Mouse (Mus musculus) T-helper 1 cell (primary cell): ENCODE results near the gene Chl1.

Experiments
- in situ Hi-C: fragments of 300-600 bp; cut with MboI, MseI; formaldehyde crosslinking; loops from one replicate; pipeline ENCODE4 v1.15.1; 2025; ENCODE audit warnings: high pct_unique_total_duplicates

The Chl1 gene

DNA sequence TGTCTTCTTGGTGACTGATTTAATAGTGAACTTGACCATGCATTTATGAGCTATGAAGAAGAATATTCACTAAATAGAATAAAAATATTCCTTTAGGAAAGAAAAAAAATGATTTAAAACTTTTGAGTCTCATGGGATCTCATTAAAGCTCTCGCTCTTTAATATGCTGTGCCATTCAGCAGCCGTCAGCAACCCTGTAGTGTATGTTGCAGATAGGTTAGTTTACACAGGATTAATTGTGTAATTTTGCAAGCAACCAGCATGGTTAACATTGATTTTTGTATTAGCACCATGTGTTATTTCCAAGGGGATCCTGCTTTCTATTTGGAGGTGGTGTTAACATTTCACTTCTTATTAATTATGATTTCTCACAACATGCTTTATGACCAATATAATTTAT, 32.2 kb downstream of the Chl1 start:
- in situ Hi-C loops, result no loop called here

DNA sequence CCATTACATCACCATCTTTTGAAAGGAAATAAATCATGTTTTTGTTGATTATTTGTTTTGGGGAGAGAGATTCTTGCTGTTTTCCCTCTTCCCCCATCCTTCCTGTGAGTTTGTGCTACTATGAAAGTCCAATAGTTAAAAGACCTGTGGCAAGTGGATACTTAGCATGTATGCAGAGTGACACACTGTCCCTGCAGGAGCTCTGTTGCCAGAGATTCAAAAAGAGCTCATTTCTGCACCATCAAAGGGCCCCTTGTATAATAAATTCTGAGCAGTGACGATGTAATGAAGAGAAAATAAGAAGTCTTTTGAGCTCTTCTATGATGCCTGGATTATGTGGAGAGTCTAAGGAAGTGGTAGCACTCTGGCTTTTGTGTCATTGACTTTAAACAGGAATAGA, 33.4 kb downstream of the Chl1 start:
- in situ Hi-C loops, result no loop called here

DNA sequence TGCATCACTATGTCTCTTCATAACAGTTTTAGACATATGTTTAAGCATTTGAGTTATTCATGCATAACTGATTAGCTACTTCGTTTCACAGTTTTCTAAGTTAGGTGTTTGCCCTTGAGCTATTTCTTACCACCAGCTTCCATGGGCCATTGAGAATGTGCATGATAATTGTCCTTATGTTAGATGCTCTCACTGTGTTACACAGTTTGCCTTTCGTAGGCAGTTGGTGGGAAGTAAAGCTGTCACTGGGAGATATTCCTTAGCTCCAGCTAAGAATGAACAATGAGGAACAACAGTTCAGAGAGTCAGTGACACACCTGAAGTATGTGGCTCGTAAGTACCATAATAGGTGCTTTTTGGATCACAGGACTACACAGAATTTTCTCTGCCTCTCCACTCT, 35.9 kb downstream of the Chl1 start:
- in situ Hi-C loops, result no loop called here

DNA sequence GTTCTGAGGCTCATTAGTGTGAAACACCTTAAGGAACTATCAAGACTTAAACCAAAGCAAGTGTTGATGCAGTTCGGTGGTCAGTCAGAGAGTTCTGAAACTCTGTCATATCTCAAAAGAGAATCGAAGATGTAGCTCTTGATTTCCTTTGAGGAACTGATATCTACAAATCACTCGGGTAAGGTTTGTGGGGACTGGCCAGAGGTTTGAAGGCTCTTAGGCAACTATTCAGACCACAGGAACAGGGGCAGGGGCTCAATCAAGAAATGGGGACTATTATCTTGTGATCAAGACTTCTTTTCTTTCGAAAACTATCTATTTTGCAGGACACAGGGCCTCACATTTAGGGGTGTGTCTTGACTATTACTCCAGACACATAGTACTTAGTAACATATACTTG, 39.5 kb downstream of the Chl1 start:
- in situ Hi-C loops, result no loop called here

DNA sequence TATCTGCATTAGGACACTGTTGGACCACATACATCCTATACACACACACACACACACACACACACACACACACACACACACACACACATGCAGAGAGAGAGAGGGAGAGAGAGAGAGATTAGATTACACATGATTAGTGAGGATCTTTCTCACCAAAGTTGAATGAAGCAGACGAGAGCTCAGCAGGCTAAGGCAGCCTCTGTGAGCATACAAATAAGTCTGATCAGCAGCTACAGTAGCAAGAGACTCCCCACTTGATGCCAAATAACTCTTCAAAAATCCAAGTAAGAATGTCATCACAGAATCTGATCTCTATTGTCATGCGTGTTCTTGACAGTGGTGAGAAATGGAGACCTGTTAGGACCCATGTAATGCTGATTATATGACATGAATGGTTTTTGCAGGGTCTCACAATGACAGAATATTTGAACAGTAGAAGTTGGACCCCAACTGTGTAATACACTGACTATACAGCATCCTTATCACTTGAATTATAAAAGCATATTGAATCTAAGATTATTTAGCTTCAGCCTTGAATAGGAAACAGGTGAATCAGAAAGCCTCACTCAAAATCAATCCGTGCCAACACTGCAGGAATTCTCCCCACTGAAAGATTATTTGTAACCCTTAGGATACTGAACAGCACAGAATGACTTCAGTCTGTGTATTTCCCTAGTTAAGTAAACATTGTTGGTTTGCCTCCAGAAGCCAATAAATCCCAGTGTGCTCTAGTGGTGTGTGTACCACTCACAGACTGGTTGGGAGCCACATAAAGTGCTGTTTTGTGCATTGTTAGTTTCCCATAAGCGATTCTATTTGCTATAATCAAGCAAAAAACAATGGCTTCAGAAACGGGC, 47.9 kb downstream of the Chl1 start:
- in situ Hi-C loops, result no loop called here

DNA sequence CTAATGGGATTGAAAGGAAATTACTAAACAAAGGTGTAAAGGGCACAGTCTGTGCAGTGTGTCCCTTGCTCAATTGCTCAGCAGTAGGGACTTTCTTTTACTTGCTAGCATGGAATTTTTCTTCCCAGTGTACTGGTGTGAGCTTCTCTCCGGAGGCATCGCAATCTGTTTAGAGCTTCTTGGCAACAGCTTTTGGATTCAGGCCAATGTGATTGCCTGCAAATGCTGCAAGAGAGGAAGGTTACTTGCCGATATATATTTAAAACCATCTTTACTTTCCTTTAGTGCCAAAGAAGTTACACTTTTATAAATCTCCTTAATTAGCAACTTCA, 48.5 kb downstream of the Chl1 start:
- in situ Hi-C loops, result no loop called here

DNA sequence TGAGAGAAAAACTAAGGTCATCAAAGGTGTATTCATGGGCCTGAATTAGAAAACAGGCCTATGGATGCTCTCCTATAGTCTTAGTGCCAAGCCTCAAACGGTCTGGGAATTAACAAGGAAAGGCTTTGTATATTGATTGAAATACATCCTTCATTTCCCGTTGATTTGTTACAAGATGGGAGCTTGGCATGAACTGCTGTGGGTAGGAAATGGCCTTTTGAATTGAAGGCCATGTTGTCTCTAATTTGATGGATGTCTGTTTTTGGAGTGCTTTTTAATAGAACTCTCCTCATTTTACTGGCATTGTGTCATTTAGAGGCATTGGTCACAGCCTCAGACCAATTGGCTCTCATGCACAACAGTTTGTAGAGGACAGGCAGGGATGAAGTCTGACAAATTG, 49.0 kb downstream of the Chl1 start:
- in situ Hi-C loops, result no loop called here

DNA sequence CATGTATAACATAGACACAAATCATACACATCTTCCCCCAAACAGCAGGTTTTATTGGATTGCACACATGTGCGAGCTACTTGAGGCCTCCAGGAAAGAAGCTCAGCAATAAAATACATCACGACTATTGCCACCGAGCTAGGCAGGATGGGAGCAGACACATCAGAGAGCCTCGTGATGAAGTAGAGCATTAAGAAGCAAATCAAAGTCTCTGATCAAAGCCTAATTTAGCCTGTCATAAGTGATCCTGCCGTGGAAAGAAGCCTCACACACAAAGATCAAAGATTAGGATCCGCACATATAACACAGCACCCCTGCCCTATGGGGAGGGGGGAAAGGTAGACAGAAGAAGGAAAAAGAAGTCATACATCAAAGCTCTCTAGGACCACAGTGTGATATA, 54.4 kb downstream of the Chl1 start:
- in situ Hi-C loops, result no loop called here

DNA sequence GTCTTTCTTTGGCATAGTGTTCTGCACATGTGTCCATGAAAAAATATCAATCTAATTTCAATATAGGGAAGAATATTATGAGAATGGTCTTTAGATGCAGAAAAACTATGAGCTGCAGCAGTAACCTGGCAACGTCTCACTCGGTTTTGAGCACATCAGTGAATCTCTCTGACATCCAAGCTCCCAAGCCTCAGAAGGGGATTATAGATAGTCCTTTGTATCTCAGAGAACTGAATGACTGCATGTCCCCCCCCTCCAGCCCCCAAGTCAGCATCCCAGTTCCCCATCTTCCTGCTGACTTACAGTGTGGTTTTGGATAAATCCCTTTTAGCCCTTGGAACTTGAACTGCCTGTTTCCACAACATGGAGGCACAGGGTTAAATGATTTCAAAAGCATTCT, 56.9 kb downstream of the Chl1 start:
- in situ Hi-C loops, result no loop called here

DNA sequence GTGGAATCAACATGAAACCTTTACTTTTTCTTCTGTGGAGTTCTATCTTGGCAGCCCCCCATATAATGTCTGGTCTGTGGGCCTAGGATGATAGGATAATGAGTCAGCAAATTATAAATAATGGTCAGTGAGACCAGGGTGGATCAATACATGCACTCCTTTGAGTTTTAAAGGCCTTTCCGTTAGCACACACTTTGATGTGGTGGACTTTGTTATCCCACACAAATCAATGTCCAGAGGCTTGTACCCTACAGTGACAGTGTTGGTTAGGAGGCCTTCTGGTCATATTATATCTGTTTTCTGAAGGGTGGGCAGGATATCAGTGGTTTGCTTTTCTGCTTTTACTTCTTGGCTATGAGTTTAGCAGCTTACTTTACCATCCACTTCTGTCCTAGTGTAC, 62.3 kb downstream of the Chl1 start:
- in situ Hi-C loops, result no loop called here

DNA sequence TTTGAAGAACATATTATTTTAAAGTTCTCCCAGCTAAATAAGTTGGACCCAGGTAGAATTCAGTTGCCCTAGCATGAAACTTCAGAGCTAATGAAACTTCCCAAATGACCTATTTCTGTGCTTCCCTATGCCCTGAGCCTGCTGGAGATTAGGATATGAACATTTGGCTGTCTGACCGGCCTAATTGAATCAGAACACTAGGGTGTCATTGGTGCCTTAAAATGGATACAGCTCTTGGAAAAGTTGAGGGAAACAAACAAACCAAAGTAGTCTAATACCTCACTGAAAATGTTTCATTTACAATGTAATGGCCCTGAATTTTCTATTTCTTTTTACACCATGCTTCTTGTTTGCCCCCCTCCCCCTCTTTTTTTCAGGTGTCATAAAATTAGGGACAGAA, 73.8 kb downstream of the Chl1 start:
- in situ Hi-C loops, result no loop called here

DNA sequence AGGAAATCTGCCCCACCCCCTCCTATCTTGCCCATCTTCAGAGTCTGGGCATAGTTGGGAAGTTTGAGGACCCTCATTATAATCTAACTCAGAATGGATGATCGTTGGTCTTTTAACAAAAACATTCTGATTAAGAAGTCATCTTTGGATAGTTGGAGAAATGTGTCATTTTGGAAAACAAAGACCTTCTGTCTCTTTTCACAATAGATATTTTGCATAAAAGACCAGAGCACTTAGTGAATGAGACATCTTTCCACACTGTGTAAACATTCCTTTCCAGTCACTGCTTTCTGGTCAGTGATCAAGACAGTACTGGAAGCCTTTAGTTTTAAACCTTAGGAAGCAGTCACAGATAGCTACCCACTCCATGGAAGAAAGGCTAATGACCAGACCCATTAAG, 75.3 kb downstream of the Chl1 start:
- in situ Hi-C loops, result no loop called here

DNA sequence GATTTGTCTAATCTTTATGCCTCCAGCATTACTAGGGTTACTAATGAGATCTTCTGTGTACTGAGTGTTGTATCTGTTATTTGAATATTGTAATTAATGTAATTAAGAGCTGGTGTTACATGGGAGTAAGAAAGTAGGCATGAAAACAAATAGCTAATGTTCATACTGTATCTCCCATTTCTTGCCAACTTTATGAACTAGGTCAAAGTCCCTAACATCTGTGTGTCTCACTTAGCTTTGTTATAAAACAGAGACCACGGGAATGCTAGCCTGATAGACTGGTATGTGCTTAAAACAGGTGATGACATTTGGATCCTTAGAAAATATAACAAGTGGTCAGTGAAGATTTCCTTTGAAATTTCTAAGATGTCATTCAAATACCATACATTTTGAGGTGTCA, 75.7 kb downstream of the Chl1 start:
- in situ Hi-C loops, result no loop called here

DNA sequence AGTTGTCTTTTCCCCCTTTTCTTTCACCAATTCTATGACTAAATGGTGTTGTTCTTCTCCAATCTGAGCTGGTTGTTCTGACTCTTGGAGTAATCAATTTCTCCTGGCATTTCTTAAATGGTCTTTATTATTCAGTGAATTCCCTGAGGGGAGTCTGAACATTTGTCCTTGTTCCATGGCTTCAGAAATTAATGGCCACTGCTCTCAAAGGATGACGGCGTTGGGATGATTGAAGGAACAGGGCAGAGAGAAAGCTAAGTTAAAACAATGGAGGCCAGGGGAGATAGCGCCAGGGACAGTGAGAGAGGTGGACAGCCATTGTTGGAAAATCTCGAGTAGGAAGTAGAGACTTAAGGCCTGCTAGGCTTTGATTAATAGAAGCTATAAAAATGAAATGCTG, 91.7 kb downstream of the Chl1 start:
- in situ Hi-C loops, result no loop called here

DNA sequence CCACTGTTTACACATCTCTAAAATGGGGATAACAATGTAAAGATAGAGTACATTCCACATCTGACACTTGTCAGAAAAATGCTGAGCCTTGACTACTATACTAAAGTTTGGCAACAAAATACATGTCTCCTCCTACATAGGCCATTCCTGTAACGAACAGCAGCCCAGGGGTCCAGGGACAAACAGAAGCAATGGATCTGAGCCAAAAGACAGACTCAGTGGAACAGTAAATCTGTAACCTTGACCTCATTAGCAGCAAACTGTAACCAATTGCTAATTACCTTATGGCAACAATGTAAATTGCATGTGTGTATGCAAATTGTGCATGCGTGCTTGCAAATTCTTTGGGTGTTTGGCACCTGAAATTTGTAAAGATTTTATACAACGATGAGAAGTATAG, 100.3 kb downstream of the Chl1 start:
- in situ Hi-C loops, result no loop called here

DNA sequence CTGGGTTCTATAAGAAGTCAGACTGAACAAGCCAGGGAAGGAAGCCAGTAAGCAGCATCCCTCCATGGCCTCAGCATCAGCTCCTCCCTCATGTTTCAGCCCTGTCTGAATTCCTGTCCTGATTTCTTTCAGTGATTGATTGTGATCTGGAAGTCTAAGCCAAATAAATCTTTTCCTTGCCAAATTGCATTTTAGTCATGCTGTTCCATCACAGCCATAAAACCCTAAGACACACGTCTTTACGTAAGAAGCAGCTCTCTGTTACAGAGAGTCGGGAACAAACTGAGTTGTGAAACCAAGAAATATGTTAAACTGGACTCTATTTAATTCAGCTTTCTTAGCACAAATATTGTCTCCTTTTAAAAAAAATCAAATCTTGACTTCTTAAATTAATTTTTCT, 102.2 kb downstream of the Chl1 start:
- in situ Hi-C loops, result no loop called here

DNA sequence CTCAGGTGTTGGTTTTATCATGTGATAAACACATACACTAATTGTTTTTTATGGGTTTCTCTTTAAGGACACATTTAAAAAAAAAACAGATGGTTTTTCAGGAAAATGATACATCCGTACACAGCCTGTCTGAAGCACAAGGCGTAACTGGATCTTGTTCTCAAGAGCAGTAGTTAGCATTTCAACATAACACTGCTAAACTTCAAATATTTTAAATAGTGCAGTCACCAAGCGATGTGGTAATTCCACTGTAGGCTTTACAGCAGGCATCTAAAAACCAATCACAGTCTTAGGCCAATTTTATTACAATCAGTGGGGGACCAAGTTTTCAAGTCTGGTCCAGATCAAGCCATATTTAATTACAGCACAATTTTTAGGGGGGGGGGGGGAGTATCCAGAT, 103.3 kb downstream of the Chl1 start:
- in situ Hi-C loops, result no loop called here

DNA sequence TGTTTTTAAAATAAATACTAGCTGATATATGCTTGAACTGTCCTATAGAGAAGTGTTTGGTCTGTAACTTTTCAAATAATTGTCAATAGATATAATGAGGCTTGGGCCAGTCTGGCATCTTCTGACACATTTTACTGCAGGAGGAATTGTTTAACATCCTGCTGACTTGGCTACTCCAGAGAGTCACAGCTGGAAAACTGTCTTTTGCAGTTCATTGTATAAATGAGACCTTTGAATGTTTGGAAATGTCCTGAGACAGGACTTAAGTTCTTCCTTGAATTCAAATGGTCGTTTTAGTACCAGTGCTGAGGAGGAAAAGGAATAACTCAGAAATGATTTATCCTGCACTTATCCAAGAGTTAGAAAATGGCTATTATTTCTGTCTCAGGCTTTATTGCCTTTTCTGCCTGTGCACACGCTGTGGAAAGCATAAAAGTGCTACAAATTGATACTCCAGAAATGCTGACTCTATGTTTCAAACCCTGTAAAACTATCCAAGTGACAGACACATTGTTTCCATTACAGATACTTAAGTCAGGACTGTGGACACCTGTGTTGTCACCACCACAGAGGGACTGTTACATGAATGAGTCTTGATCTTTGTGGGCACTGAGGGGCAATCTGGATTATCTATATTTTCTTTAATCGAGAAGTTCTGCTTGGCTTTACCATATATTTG, 105.7 kb downstream of the Chl1 start:
- in situ Hi-C loops, result no loop called here

DNA sequence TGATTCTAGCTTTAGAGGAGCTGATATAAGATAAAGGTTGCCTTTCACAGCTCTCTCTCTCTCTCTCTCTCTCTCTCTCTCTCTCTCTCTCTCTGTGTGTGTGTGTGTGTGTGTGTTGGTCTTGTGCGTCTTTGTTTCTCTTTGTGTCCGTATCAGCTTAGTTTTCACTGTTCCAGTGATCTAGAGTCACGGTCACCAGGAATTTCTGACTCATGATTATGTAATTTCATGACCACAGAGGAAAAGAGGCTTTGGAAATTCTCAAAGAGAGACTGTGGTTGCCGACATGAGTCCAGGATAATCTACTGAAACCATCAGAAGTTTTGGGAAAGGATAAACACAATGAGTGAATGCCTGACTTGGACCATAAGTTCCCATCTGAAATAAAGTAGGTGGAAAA, 110.5 kb downstream of the Chl1 start:
- in situ Hi-C loops, result loop anchor here (5.0 kb wide), 1 partner anchor 51 kb away; no protein-coding TSS in a partner anchor

DNA sequence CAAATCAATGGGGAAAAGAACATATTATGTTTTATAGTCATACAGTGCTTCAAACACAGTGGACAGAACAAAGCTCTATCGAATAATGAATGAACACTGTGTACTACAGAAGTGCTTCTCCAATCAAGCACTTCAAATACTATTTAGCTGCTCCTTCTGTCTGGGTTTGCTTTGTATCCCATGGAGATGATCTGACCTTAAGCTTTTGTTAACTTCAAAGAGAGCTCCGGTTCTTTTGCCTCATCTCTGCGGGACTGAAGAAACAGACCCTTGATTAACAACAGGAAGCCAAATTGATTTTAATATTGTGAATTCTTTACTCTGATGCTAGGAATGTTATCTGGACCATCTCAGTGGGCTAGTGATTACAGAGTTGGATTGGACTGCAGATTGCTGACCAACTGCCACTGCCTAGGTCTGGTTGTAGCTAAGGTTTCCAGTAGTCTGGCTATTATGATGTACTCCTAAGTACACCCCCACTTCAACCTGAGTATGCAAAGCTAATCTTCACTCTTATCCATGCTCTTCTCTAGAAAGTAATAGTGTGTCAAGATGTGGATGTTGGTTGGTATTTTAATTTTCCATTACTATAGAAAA, 111.8 kb downstream of the Chl1 start:
- in situ Hi-C loops, result loop anchor here (5.0 kb wide), 1 partner anchor 50 kb away; no protein-coding TSS in a partner anchor

DNA sequence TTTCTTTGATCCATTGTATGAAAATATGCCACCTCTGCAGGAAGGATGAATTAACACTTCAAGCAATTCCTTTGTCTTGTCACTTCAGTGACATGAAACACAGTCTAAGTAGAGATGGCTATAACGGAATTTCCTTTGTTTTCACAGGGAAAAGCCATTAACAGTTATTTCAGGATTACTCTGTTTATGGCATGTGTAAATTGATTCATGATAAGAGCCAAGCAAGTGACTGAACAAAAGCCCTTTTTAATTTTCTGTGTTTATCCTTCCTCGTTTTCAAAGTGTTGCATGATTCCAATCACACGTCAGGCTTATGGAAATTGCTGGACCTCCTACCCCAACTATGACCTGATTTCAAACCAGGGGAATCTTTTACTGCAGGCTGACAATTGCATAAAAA, 122.5 kb downstream of the Chl1 start:
- in situ Hi-C loops, result no loop called here

DNA sequence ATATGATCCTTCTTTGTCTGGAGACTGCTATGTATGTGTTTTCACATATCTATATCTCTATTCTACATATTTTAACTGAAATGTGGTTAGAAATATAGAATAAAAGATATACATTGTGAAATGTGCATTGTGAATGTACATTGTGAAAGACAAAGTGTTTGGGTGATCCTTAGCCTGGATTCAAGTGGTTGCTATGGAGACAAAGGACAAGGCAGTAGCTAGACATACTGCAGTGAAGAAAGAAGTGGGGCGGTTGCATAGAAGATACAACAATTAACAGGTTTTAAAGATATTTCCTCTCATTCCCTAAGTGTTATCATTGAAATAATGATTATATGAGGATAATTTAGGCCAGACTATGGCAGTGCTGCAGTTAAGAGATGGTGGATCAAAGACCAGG, 146.4 kb downstream of the Chl1 start:
- in situ Hi-C loops, result no loop called here

DNA sequence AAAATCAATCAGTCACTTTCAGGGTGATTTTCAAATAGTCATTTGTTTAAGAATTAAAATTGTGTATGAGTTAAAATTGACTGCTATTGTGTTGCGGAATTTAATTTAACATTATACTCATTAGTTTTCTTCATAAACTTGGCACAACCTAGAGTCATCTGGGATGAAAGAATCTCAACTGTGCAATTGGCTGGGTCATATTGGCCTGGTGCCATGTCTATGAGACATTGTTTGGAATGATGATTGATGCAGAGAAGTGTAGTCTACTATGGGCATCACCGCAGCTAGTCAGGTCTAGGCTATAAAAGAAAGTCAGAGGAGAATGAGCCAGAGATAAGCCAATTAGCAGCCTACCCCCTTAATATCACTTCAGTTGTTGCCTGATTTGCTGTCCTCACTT, 148.8 kb downstream of the Chl1 start:
- in situ Hi-C loops, result no loop called here
